Mouse (Mus musculus) hindbrain, embryonic 12.5 days (tissue): ENCODE results near the gene Tm4sf19. TPM values are rescaled to one million over a fixed set of nuclear protein-coding genes. Genes with fewer than 3 reads are reported as not detected.
"Not testable (repeated sequence)": the region's sequence is repeated elsewhere in the genome, so short reads cannot be mapped to it uniquely, and the experiment has no call there.

Experiments used
- ATAC-seq: fragments of 200-750 bp; cut with Nextera tagmentation; 2 replicates; pipeline ENCODE4 v1.8.0; 2017; ENCODE audit warnings: moderate TSS enrichment; ENCODE audit not compliant: low FRiP score
- H3K27ac ChIP-seq: fragments of 300-500 bp; sonication (generic); 2 replicates; pipeline ENCODE4 v1.5.1; 2016; ENCODE audit warnings: mild to moderate bottlenecking
- H3K27me3 ChIP-seq: fragments of 300-500 bp; sonication (generic); 2 replicates; pipeline ENCODE4 v1.6.1; 2016; ENCODE audit warnings: mild to moderate bottlenecking
- H3K36me3 ChIP-seq: fragments of 300-500 bp; sonication (generic); 2 replicates; pipeline ENCODE4 v1.6.1; 2016; ENCODE audit warnings: mild to moderate bottlenecking
- H3K4me1 ChIP-seq: fragments of 300-500 bp; sonication (generic); 2 replicates; pipeline ENCODE4 v1.6.1; 2016
- H3K4me2 ChIP-seq: fragments of 300-500 bp; sonication (generic); replicated peaks from 2 replicates; pipeline ENCODE4 v1.6.1; 2016; ENCODE audit warnings: mild to moderate bottlenecking
- H3K4me3 ChIP-seq: fragments of 300-500 bp; sonication (generic); 2 replicates; pipeline ENCODE4 v1.5.1; 2016; ENCODE audit warnings: mild to moderate bottlenecking
- H3K9ac ChIP-seq: fragments of 300-500 bp; sonication (generic); 2 replicates; pipeline ENCODE4 v1.6.1; 2016; ENCODE audit warnings: mild to moderate bottlenecking, moderate library complexity
- H3K9me3 ChIP-seq: fragments of 300-500 bp; sonication (generic); replicated peaks from 2 replicates; pipeline ENCODE4 v1.6.1; 2016; ENCODE audit warnings: mild to moderate bottlenecking
- WGBS: fragments of 180-500 bp; shearing (Covaris S2); methylation state at CpG from one replicate; pipeline ENCODE4 v1.1.7; 2016; 5-methylcytosine and 5-hydroxymethylcytosine counted together
- polyA plus RNA-seq: library from polyadenylated mRNA; unstranded; fragments of >200 nt; fragmentation: Nextera tagmentation; extraction: Ambion mirVana; gene quantifications from 2 replicates; pipeline ENCODE4 v1.2.1, GENCODE M21; 2016

Gene Tm4sf19
- polyA plus RNA-seq, 1 experiment from 2014 or later, result not detected

GRCm38 (mm10) chr16:32433138-32433537, 32.8 kb downstream of the Tm4sf19 start:
- no peak overlapping the region for H3K4me2 ChIP-seq
- no peak overlapping the region for H3K9ac ChIP-seq
- no peaks in the 10 kb centered on the region for H3K36me3 ChIP-seq
- no peak for ATAC-seq
- H3K9me3 ChIP-seq, result no peaks in the 10 kb centered on the region
- no peak overlapping the region for H3K4me3 ChIP-seq
- peaks cover 11% of the 10 kb centered on the region for H3K4me1 ChIP-seq
- 84% methylated on average over 2 of the region's 2 CpGs for WGBS
- H3K27ac ChIP-seq, result no peak overlapping the region
- H3K27me3 ChIP-seq, result no peaks in the 10 kb centered on the region

DNA sequence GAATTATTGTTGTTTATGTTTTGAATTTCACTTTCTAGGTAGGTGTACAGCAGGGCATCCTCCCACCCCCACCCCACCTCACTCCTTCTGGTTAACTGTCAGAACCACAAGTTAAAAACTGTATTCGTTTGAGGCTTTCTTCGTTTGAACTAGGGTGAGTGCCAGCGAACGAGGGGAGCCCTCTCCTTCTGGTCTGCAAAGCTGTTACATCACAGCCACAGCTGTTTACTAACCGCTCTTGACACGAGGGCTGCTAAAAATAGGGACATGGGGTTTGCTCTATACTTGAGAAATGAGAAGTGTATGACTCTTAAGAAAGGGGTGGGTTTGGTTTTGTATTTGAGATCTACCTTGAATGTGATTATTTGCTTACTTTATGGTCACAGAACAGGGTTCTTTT, 33.8 kb downstream of the Tm4sf19 start:
- no peak overlapping the region for H3K4me2 ChIP-seq
- no peak overlapping the region for H3K9ac ChIP-seq
- H3K27ac ChIP-seq, result no peak overlapping the region
- H3K27me3 ChIP-seq, result no peaks in the 10 kb centered on the region
- ATAC-seq, result no peak
- no peaks in the 10 kb centered on the region for H3K36me3 ChIP-seq
- 66% methylated on average over 6 of the region's 6 CpGs for WGBS
- no peaks in the 10 kb centered on the region for H3K9me3 ChIP-seq
- H3K4me1 ChIP-seq, result peaks cover 11% of the 10 kb centered on the region
- H3K4me3 ChIP-seq, result no peak overlapping the region

GRCm38 (mm10) chr16:32434691-32435090, 34.4 kb downstream of the Tm4sf19 start:
- Histone ChIP-seq H3K9me3 (no peaks in the 10 kb centered on the region), H3K4me2 (no peak overlapping the region), H3K27ac (no peak overlapping the region), H3K9ac (no peak overlapping the region), H3K4me1 (peaks cover 10% of the 10 kb centered on the region), H3K4me3 (no peak overlapping the region), H3K27me3 (no peaks in the 10 kb centered on the region), H3K36me3 (no peaks in the 10 kb centered on the region)
- ATAC-seq, result no peak

DNA sequence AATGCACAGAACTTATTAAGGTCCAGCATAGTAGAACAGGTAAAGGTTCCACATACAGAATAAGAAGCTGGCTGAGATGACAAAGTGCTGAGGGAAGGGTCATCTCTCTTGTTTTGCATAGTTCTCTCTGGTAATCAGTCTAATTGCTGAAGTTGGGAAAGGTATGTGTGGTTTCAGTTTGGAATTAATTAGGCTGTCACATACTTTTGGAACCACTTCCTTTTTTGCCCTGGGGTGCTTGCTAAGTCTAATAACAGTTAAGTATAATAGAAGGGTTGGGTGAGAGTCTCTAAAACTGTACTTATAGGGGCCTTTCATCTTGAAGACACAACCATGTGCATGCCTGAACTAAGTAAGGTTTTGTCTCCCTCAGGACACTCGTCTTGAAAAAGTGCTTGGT, 36.4 kb downstream of the Tm4sf19 start:
- peaks cover 3% of the 10 kb centered on the region; the same call in 1 of the 2 replicates for H3K36me3 ChIP-seq
- H3K9ac ChIP-seq, result no peak overlapping the region
- no peak overlapping the region for H3K4me2 ChIP-seq
- H3K27me3 ChIP-seq, result no peaks in the 10 kb centered on the region
- no peak overlapping the region for H3K27ac ChIP-seq
- H3K4me3 ChIP-seq, result no peak overlapping the region
- H3K4me1 ChIP-seq, result peaks cover 4% of the 10 kb centered on the region
- ATAC-seq, result no peak
- H3K9me3 ChIP-seq, result no peaks in the 10 kb centered on the region
- WGBS, result 76% methylated on average over 1 of the region's 1 CpGs

GRCm38 (mm10) chr16:32437266-32437665, 37.0 kb downstream of the Tm4sf19 start:
- no peak overlapping the region for H3K9ac ChIP-seq
- H3K27me3 ChIP-seq, result no peaks in the 10 kb centered on the region
- H3K4me3 ChIP-seq, result no peak overlapping the region
- no peaks in the 10 kb centered on the region for H3K4me1 ChIP-seq
- no peaks in the 10 kb centered on the region for H3K9me3 ChIP-seq
- WGBS, result 92% methylated on average over 1 of the region's 1 CpGs
- H3K4me2 ChIP-seq, result no peak overlapping the region
- H3K36me3 ChIP-seq, result peaks cover 3% of the 10 kb centered on the region; the same call in 1 of the 2 replicates
- no peak for ATAC-seq
- H3K27ac ChIP-seq, result no peak overlapping the region

- no peaks in the 10 kb centered on the region for H3K4me1 ChIP-seq
- no peak for ATAC-seq
- no peaks in the 10 kb centered on the region for H3K27me3 ChIP-seq
- H3K4me2 ChIP-seq, result no peak overlapping the region
- peaks cover 3% of the 10 kb centered on the region; the same call in 1 of the 2 replicates for H3K36me3 ChIP-seq
- H3K4me3 ChIP-seq, result no peak overlapping the region
- H3K9ac ChIP-seq, result no peak overlapping the region
- no peaks in the 10 kb centered on the region for H3K9me3 ChIP-seq
- no peak overlapping the region for H3K27ac ChIP-seq
- WGBS, result 95% methylated on average over 3 of the region's 3 CpGs
These were observed 41.1 kb downstream of the Tm4sf19 start for GRCm38 (mm10) chr16:32441432-32441831.

GRCm38 (mm10) chr16:32444615-32445014, 44.3 kb downstream of the Tm4sf19 start:
- H3K4me1 ChIP-seq, H3K9ac ChIP-seq, H3K4me2 ChIP-seq, H3K27ac ChIP-seq, ATAC-seq, H3K4me3 ChIP-seq, H3K27me3 ChIP-seq, H3K36me3 ChIP-seq, H3K9me3 ChIP-seq: not testable (repeated sequence)
- WGBS, result 86% methylated on average over 3 of the region's 3 CpGs

GRCm38 (mm10) chr16:32445558-32445957, 45.3 kb downstream of the Tm4sf19 start:
- H3K4me2 ChIP-seq, result no peak overlapping the region
- no peak overlapping the region for H3K27ac ChIP-seq
- H3K9ac ChIP-seq, result no peak overlapping the region
- H3K4me1 ChIP-seq, result no peaks in the 10 kb centered on the region
- no peaks in the 10 kb centered on the region for H3K9me3 ChIP-seq
- H3K36me3 ChIP-seq, result no peaks in the 10 kb centered on the region
- no peaks in the 10 kb centered on the region for H3K27me3 ChIP-seq
- no peak for ATAC-seq
- WGBS, result 88% methylated on average over 1 of the region's 1 CpGs
- H3K4me3 ChIP-seq, result no peak overlapping the region

GRCm38 (mm10) chr16:32446563-32447138, 46.3 kb downstream of the Tm4sf19 start:
- Histone ChIP-seq H3K4me1 (no peaks in the 10 kb centered on the region), H3K27me3 (no peaks in the 10 kb centered on the region), H3K4me2 (no peak overlapping the region), H3K27ac (no peak overlapping the region), H3K9me3 (no peaks in the 10 kb centered on the region), H3K4me3 (no peak overlapping the region), H3K36me3 (0 out of 2 replicates have a peak, but pooled peaks cover 1% of the 10 kb centered on the region), H3K9ac (no peak overlapping the region)
- 91% methylated on average over 2 of the region's 2 CpGs for WGBS
- ATAC-seq, result no peak

DNA sequence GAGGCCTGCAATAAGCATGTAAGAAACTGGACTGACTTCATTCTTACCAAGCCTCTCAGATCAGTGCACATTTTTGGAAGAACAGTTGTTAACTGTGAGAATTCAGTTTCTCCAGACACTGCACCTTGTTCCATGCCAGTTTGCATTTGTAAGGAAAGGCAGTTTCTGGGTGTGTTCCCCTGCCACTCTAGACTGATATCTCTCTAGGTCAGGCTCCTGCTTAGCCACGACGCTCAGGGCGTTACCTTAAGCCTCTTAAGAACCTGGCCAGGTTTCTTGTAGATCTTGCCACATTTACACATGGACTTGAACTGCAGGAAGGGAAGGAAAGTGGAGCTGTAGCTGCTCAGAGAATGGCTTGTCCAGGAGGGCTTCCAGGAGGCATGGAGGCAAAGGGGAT, 49.4 kb downstream of the Tm4sf19 start:
- Histone ChIP-seq H3K9me3 (no peaks in the 10 kb centered on the region), H3K27me3 (no peaks in the 10 kb centered on the region), H3K4me2 (no peak overlapping the region), H3K36me3 (peaks cover 15% of the 10 kb centered on the region; the same call in 1 of the 2 replicates), H3K4me3 (no peak overlapping the region), H3K27ac (no peak overlapping the region), H3K9ac (no peak overlapping the region), H3K4me1 (no peaks in the 10 kb centered on the region)
- WGBS, result 89% methylated on average over 3 of the region's 3 CpGs
- no peak for ATAC-seq

- Histone ChIP-seq H3K27ac (no peak overlapping the region), H3K9me3 (no peaks in the 10 kb centered on the region), H3K36me3 (peaks cover 20% of the 10 kb centered on the region), H3K4me2 (no peak overlapping the region), H3K4me1 (no peaks in the 10 kb centered on the region), H3K4me3 (no peak overlapping the region), H3K9ac (no peak overlapping the region), H3K27me3 (no peaks in the 10 kb centered on the region)
- ATAC-seq, result no peak
- WGBS, result 93% methylated on average over 2 of the region's 2 CpGs
These were observed 49.8 kb downstream of the Tm4sf19 start for GRCm38 (mm10) chr16:32450133-32450532.

DNA sequence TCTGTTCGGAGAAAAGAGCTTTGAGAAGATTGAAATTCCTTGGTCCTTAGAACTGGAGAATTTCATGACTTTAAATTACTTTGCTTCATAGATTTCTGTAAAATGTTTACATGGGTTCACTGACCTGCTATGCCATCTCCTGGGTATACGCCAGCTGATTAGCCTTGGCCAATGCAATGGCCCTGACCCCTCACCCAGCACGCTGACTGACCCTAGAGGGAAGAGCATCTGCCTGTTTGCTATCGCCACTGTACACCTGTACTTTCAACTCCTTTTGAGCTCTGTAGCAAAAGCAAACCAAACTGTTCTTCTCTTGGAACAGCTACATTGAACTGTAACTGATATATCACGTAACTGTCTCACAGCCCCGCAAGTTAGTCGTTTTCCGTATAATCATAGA, 52.8 kb downstream of the Tm4sf19 start:
- WGBS, result 92% methylated on average over 8 of the region's 8 CpGs
- Histone ChIP-seq H3K9ac (no peak overlapping the region), H3K4me2 (no peak overlapping the region), H3K27ac (no peak overlapping the region), H3K9me3 (no peaks in the 10 kb centered on the region), H3K4me3 (no peak overlapping the region), H3K27me3 (no peaks in the 10 kb centered on the region), H3K36me3 (peaks cover 31% of the 10 kb centered on the region), H3K4me1 (no peaks in the 10 kb centered on the region)
- ATAC-seq, result no peak

GRCm38 (mm10) chr16:32454646-32455045, 54.3 kb downstream of the Tm4sf19 start:
- ATAC-seq, result no peak

More at GRCm38 (mm10) chr16:32454646-32455045, 54.3 kb downstream of the Tm4sf19 start:
- Histone ChIP-seq H3K36me3 (peaks cover 31% of the 10 kb centered on the region), H3K9me3 (no peaks in the 10 kb centered on the region), H3K27me3 (no peaks in the 10 kb centered on the region), H3K9ac (no peak overlapping the region), H3K4me3 (no peak overlapping the region), H3K4me2 (no peak overlapping the region), H3K27ac (no peak overlapping the region), H3K4me1 (no peaks in the 10 kb centered on the region)
- WGBS, result 76% methylated on average over 5 of the region's 5 CpGs
